Mouse (Mus musculus): ENCODE data around the gene Pms2. TPM values are rescaled to one million over a fixed set of nuclear protein-coding genes. Genes with fewer than 3 reads are reported as not detected.

Pms2 gene
- polyA plus RNA-seq, 1 experiment: 4.0 TPM

DNA sequence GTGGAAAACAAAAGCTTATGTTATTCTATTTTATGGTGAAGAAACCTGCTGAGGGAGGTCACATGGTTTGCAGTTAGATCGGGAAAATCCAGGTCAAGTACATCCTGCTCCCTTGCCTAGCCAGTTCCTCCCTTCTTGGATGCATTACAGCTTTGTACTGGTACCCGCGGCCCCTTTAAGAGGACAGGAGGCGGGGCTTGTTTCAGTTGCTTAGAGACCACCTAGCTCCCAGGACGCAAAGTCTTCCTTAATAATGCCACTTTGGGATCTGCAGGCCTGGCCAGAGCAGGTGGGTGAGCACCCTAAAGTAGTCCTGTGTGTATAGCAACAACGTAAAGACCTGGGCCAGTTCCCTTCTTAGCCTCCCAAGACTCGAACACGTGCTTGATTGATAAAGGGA lies 23.1 kb downstream of the Pms2 start, which contains the start of gene Rsph10b:
Rsph10b (plus strand) TSS at position 205 of the 400 bp plus-strand sequence.
- DNase-seq (ENCODE audit: low read depth): no peak

DNA sequence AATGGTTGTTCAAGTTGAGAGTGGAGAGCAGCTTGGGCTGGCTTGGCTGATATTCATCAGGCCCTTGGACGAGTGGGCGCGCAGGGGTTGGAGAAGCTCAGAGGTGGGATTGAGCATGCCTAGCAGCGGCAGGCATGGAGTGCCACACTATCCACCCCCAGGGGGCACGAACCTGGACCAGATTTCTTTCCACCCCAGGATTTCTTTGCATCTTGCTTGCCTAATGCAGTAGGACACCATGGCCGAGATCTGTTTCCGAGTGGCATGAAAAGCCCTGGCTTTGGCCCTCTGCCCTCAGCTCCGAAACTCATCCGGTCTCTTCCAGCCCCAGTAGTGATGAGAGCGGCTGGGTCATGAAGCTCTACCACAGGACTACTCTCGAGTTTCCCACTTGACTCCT lies 23.6 kb downstream of the Pms2 start:
- no peak for DNase-seq (ENCODE audit: low read depth)

DNA sequence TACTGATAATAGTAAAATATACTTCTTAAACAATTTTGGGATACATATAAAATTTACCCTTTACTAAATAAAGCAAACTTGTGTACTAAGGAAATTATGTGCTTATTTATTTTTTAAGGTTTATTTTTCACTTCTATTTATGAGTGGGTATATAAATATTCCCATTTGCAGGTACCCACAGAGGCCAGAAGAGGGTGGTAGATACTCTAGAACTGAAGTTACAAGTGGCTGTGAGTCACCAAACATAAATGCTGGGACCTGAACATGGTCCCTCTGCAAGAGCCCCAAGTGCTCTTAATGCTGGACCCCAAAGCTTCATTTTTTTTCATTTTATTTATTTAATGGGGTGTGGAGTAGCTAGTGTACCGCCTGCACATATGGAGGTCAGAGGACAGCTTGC lies 24.1 kb downstream of the Pms2 start:
- DNase-seq (ENCODE audit: low read depth): no peak

DNA sequence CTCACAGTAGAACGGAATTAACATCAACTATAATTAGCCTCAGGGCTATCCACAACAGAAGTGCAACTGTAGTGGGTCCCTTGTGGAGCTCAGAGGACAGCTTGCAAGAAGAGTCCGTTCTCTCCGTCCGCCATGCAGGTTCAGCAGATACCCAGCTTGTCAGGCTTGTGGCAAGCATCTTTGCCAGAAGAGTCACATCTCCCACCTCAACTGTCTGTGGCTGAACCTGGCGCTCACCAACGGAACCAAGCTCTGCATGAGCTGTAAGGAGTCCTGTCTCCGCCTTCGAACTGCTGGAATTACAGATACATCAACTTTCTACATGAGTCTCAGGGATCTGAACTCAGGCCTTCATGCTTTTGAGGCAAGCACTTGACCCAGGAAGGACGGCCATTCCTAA lies 26.4 kb downstream of the Pms2 start:
- DNase-seq (ENCODE audit: low read depth): no peak

DNA sequence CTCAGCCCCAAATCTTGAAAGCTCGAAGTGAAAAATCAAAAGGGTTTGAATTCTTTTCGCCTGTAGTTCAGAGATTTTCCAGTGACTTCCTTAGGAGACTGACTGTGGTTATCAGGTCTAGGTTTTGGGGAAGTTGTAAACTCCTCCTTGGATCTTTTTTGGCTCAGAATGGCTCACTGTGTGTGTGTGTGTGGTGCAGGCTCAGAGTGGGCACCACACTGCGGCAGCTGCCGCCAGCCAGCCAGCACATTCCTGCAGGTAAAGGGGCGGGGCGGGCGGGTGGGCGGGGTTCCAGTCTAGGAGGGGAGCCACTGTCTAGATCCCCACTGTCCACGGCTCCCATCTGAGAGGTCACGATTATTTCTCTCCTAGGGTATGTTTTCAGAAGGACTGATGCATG lies 31.8 kb downstream of the Pms2 start:
- no peak for DNase-seq (ENCODE audit: low read depth)

DNA sequence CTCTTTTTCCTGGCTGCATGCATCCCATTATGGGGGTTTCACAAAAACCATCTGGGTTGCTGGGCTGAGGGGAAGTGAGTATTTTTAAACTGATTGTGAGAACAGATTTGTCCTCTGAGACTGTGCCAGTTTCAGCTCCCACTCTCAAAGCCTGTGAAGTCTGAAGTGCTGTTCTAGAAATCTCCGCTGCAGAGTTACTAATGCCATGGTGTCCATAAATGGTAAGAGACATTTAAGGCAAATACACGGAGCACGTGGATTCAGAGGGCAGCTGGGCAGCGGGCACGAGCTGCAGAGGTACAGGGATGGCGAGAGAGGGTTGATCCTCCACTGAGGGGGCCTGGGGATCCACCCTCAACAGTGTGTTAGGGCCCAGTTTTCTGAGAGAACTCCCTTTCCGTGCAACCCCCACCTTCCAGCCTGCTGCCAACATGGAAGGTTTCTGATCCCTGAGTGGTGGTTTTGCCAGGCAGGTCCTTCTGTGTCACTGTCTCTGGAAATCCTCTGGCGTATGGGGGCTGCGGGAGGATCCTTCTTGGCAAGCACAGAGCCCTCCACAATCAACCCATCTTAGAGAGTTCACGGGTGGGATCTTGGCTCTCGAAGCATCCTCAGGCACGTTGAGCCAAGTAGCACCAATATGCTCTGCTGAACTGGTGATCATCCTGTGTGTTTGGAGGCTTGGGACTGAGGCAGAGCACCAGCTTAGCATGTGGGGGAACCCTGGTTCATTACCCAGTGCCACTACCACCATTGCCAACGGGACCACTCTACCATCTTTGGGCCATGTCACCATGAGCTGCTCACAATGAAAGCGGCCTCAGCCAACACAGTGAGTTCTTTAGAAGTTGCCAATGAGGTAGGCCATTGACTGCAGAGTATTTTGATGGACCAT lies 33.7 kb downstream of the Pms2 start:
- no peak for DNase-seq (ENCODE audit: low read depth)

DNA sequence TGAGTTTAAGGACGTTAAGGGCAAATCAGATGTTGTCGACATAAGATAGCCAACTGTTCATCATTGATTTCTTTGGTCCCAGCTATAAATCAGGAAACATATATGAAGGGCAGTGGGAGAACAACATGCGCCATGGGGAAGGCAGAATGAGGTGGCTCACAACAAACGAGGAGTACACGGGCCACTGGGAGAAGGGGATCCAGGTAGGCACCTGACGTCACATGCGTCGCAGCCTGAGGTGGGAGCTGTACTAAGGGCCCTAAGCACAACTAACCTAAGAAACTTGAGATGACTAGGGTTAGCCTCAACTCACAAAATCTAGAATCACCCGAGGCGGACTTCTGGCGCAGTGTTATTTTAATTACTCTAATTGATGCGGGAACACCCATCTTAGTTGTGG lies 38.6 kb downstream of the Pms2 start:
- no peak for DNase-seq (ENCODE audit: low read depth)

DNA sequence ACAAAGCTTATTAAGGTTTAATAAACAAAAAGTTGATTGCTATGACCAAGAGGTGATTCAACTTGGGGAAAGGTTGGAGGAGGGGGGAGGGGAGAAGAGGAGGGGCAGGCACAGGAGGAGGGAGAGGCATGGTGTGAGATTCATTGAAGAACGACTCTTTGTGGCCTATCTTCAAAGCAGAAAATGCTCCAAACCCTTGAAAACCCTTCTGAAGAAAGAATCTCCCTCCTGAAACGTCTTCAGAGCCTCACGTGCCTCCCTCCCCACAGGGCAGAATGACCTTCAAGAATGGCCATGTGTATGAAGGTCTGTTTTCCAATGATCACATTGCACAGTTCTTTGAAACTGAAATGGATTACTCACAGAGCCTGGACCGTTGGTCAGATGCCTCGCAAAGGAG lies 40.3 kb downstream of the Pms2 start:
- DNase-seq (ENCODE audit: low read depth): no peak

DNA sequence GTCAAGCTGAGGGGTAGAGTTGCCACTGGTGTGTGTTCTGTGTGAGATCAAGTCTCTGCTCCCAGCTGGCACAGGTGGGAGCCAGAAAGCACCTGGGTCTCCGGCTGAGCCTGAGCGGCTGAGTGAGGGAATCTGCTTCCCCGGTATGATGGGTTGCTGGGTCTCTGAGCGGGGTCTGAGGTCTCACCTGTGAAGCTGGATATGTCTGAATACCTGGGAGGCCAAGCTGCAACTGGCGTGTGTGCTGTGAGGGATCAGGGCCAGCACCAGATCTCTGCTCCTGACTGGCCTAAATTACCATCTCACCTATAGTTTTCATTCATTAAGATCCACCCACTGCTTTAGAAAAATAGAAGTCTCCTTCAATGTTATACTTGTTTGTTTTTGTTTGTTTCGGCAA lies 47.3 kb downstream of the Pms2 start:
- no peak for DNase-seq (ENCODE audit: low read depth)

DNA sequence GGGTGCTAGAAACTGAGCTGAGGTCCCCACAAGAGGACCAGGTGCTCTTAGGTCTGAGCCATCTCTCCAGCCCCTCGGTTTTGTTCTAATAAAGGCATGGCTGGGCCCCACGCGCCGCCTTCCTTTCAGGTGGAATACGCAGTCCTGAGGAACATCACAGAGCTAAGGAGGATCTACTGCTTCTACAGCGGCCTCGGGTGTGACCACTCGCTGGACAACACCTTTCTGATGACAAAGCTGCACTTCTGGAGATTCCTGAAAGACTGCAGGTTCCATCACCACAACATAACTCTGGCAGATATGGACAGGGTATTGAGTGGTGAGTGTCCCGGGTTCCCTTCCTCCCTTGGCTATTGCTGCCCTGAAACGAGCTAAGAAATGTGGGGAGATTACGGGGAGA lies 49.8 kb downstream of the Pms2 start:
- no peak for DNase-seq (ENCODE audit: low read depth)

DNA sequence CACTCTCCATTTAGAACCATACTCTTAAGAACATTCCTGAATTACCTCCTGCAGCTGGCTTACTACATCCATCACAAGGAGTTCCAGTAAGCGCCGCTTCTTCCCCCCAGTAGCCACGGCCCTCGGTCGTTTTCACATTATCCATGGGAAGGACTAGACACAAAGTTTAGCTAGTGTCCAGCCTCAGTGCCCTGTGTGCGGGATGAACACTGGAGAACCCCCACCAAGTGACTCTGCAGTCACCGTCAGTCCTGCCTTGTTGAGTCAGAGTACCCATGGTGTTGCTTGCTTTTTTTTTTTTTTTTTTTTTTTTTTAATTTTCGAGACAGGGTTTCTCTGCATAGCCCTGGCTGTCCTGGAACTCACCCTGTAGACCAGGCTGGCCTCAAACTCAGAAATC lies 51.4 kb downstream of the Pms2 start:
- DNase-seq (ENCODE audit: low read depth): no peak

DNA sequence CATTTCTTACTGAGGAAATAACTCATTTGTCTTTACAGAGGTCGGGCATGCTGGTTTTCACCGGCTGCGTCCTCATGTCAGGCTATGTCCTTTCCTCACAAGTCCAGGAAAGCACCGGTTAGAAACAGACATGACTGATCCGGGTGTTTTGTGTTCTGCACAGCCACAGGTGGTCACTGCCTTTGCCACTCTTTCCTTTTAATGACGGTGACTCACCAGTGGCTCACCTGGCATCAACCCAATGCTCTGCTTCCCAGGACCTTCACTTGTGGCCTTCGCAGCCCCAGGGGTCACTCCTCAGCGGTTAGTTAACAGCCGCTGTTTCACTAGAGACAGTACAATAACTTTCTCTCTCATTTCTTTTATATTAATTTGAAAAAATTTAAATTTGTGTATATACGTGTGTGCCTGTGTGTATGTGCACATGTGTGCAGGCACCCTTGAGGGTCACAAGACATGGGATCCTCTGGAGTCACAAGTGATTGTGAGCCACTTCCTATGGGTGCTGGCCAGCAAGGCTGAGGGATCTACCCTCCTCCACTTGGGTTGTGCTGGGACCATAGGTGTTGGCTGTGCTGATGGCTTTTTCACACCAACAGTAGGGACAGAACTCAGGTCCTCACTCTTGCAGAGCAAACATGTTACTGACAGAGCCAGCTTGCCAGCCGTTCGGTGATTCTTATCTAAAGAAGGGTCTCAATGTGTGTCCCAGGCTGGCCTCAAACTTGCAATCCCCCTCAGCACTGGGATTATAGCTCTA lies 56.0 kb downstream of the Pms2 start:
- no peak for DNase-seq (ENCODE audit: low read depth)

DNA sequence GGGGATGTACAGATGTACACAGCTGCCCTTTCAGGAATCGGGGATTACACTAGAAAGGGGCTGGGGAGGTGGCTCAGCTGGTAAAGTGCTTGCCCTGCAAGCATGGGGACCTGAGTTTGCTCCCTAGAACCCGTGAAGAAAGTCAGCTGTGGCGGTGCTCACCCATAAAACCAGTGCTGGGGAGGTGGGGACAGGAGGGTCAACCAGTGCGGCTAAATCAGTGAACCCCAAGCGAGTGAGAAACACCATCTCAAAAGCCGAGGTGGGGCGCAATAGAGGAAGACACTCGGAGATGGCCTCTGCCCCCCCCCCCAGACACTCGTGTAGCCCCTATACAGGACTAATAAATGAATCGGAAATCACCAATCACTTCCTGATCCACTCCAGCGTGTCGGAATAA lies 56.9 kb downstream of the Pms2 start:
- DNase-seq (ENCODE audit: low read depth): no peak

DNA sequence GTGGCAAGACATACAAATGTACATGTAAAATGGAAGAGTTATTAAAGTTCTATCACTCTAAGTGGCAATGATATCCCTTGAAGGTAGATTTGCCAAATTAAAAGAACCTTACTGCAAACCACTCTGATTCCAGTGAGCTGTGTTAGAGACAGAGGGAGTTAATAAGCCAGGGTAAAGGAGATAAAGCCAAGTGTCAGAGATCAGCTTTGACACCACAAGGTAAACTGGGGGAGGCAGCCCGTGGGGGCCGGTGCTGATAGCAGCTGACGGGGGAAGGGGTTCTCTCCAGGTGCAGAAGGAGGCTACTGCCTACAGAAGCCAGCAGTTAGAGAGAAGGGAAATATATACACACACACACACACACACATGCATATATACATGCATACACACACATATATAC lies 62.9 kb downstream of the Pms2 start:
- no peak for DNase-seq (ENCODE audit: low read depth)

DNA sequence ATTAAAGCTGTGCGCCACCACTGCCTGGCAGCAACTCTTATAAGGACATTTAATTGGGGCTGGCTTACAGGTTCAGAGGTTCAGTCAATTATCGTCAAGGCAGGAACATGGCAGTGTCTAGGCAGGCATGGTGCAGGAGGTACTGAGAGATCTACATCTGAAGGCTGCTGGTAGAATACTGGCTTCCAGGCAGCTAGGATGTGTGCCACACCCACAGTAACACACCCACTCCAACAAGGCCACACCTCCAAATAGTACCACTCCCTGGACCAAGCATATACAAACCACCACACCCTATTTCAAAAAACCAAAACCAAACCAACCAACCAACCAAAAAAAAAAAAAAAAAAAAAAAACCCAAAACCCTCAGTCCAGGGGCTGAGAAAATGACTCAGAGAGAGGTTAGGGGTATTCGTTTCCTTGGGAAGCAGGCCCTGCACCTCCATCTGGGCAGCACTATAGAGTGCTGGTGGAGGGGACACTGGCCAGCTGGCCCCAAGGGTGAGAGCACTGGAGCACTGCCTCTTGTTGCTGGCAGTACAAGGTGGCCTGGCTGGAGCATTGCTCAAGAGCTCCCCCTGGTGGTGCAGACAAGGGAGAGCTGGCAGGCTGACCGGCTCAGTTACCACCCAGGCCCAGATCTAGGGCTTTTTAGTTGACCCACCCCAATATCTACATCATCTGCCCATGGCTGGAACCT lies 65.3 kb downstream of the Pms2 start:
- DNase-seq (ENCODE audit: low read depth): no peak

DNA sequence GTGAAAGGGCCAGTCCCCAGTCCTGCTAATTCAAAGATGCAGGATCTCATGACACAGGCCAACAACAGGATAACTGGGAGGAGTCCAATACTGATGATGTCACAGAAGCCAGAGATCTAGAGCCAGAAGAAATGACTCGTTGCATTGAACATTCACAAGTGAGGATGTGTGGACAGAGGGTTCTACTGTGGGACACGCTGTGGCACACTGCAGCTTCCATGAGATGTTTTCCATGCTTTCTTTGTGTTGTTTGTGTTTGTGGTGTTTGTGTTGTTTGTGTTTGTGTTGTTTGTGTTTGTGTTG lies 65.8 kb downstream of the Pms2 start:
- no peak for DNase-seq (ENCODE audit: low read depth)

DNA sequence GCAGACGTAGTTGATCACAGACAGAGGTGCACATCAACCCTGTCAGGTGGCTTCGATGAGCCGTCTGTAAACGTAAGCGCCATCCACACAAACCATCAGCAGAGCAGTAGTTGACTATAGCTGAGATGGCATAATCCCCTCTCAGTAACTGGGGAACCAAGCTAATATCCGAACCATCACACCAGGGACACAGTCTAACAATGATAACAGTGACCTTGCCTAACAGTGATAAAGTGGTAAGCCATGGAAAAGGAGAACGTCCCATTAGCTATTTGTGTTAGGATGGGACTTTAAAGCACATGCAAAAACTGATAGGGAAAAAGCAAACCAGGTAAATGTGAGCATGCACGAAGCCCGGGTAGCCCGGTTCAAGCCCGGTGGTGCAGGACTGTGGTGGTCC lies 66.5 kb downstream of the Pms2 start:
- DNase-seq (ENCODE audit: low read depth): no peak

DNA sequence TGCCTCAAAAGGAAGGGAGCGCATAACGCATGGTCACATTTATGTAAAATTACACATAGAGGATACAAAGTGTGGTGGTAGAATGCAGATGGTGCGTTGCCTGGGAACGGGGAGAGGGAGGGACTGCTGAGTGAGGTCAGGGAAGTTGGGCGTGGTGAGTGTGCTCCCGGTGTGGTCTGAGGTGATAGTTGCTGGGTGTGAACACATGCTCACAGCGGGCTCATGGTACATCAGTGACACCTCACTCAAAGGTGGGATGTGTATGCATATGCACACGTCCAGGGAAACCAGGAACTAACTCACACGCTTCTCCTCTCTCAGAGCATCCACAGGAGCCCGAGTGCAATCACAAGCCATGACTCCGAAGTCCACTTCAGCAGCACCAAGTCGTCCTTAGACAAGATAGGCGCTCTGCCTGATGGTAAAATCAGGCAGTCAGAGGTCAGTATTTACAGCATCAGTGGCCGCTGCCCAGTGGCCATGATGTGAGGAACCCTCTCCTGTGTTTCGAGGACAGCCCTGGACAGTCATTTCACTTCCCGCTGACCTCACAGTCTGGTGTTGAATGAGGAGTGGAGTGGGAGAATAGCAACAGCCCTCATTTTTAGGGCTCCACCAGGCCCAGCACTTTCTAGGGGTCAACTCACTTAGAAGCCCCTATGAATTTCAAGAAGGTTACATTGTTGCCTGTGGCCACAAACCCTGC lies 67.1 kb downstream of the Pms2 start:
- DNase-seq (ENCODE audit: low read depth): no peak

DNA sequence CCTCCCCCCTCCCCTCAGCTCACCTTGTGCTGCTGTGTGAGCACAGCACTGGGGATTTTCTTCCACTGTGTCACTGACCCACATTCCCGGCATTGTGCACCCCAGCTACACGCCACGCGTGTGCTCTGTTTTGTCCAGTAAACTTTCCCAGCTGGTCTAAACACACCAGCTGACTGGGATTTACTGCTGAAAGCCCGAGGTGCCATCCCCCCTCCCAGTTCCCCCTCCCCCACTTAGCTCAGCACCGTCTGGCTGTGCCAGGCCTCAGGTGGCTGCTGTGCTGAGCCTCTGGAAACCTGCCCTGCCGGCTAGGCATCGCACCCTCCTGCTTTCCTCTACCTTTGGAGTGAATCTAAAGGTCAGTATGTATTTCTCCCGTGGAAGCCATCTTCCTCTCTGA lies 71.1 kb downstream of the Pms2 start:
- no peak for DNase-seq (ENCODE audit: low read depth)

DNA sequence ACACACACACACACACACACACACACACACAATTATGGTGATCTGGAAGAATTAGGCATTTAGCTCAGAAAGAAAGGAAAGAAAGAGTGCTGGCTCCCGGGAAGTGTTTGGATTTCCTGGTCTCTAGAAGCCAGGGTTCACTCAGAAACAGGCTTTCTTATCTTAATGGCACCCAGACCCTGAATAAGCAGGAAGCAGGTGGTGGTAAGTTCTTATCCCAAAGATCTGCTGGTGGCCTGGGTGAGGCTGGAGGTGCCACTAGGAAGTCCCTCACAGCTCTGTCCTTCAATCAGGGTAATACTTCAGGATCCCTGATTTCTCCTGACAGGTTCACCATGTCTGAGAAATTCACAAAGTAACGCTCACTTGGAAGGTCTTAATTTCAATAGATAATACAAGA lies 72.6 kb downstream of the Pms2 start:
- no peak for DNase-seq (ENCODE audit: low read depth)

All from gonadal fat pad, adult 2 months (tissue).